Mouse (Mus musculus) stomach, embryonic 14.5 days (tissue): ENCODE measurements around the gene Etnk1. TPM values are rescaled to one million over a fixed set of nuclear protein-coding genes. Genes with fewer than 3 reads are reported as not detected.
A peak's percentile ranks its signal among the peaks of the same experiment; 100 is the strongest.

ENCODE experiments used
- ATAC-seq: fragments of 200-750 bp; cut with Nextera tagmentation; 2 replicates; pipeline ENCODE4 v1.8.0; 2017; ENCODE audit warnings: low read depth, moderate TSS enrichment; ENCODE audit not compliant: insufficient number of reproducible peaks, insufficient read depth, low FRiP score
- H3K27ac ChIP-seq: fragments of 300-500 bp; sonication (generic); 2 replicates; pipeline ENCODE4 v1.5.1; 2014; ENCODE audit warnings: mild to moderate bottlenecking, low read length, moderate library complexity, mixed read lengths
- H3K27me3 ChIP-seq: fragments of 300-500 bp; sonication (generic); 2 replicates; pipeline ENCODE4 v1.6.1; 2014; ENCODE audit warnings: low read length, control low read depth, mixed read lengths; ENCODE audit not compliant: control insufficient read depth, insufficient read depth
- H3K36me3 ChIP-seq: fragments of 300-500 bp; sonication (generic); 2 replicates; pipeline ENCODE4 v1.6.1; 2014; ENCODE audit warnings: mild to moderate bottlenecking, control low read depth, low read length, moderate library complexity, mixed read lengths; ENCODE audit not compliant: control insufficient read depth, insufficient read depth
- H3K4me1 ChIP-seq: fragments of 300-500 bp; sonication (generic); 2 replicates; pipeline ENCODE4 v1.6.1; 2014; ENCODE audit warnings: low read length, control low read depth, mixed read lengths; ENCODE audit not compliant: control insufficient read depth, insufficient read depth
- H3K4me2 ChIP-seq: fragments of 300-500 bp; sonication (generic); replicated peaks from 2 replicates; pipeline ENCODE4 v1.6.1; 2014; ENCODE audit warnings: low read depth, low read length, control low read depth
- H3K4me3 ChIP-seq: fragments of 300-500 bp; sonication (generic); 2 replicates; pipeline ENCODE4 v1.5.1; 2014; ENCODE audit warnings: low read depth, low read length, control low read depth
- H3K9ac ChIP-seq: fragments of 300-500 bp; sonication (generic); replicated peaks from 2 replicates; pipeline ENCODE4 v1.6.1; 2014; ENCODE audit warnings: low read depth, mild to moderate bottlenecking, control low read depth, low read length, moderate library complexity, mixed read lengths
- H3K9me3 ChIP-seq: fragments of 300-500 bp; sonication (generic); 2 replicates; pipeline ENCODE4 v1.6.1; 2016; ENCODE audit warnings: low read depth, low read length, control low read depth; ENCODE audit not compliant: control insufficient read depth
- WGBS: fragments of 180-500 bp; shearing (Covaris S2); extraction: QIAGEN DNeasy Blood & Tissue Kit; methylation state at CpG from one replicate; pipeline ENCODE4 v1.1.7; 2014; 5-methylcytosine and 5-hydroxymethylcytosine counted together
- polyA plus RNA-seq: library from polyadenylated mRNA; unstranded; fragments of >200 nt; fragmentation: Nextera tagmentation; extraction: Ambion mirVana; gene quantifications from 2 replicates; pipeline ENCODE4 v1.2.1, GENCODE M21; 2014

The Etnk1 gene
- polyA plus RNA-seq, 1 experiment from 2014 or later = 24.2 TPM

DNA sequence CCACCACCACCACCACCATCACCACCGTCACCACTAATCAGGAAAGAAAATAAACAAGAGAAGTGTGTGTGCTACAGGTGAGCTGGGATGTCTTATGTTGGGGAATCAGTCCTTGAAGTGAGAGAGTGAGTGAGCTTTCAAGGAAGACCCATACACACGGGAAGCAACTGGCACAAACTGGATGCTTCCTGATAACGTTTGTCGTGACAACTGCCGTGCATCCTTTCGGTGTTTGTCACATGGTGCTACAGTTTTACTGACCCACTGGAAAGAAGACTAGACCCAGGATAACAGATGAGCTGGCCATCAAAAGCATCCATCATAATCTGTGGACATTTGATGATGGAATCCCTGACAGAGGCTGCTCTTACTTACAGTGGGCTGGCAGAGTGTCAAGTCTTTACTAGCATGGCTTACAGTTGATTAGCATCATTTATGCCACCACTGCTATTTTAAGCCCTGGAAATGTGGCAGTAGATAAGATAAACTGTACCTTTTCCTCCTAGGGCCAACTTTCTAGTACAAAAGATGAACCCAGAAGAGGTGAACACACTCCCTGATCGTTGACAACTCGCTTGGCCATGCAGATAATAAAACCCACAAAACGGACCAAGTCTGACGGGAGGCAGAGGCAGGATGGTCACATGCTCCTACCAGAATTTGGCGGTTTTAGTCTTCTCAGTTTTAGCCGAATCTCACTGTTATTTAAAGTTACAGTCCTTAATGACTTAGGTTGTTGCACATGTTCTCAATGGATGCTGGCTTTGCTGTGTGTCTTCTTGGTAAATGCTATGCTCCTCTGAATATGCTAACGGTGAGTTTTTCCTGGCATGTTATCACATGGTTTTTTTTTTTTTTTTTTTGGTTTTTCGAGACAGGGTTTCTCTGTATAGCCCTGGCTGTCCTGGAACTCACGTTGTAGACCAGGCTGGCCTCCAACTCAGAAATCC is 2.8 kb upstream of the Etnk1 start:
- WGBS = 84% methylated on average over 15 of the region's 15 CpGs
- Histone ChIP-seq H3K9me3 (no peaks in the 10 kb centered on the region), H3K27ac (no peak overlapping the region), H3K4me3 (no peak overlapping the region), H3K9ac (no peak overlapping the region), H3K27me3 (no peaks in the 10 kb centered on the region), H3K36me3 (no peaks in the 10 kb centered on the region), H3K4me2 (no peak overlapping the region), H3K4me1 (peaks cover 5% of the 10 kb centered on the region; the same call in 1 of the 2 replicates)
- no peak for ATAC-seq

DNA sequence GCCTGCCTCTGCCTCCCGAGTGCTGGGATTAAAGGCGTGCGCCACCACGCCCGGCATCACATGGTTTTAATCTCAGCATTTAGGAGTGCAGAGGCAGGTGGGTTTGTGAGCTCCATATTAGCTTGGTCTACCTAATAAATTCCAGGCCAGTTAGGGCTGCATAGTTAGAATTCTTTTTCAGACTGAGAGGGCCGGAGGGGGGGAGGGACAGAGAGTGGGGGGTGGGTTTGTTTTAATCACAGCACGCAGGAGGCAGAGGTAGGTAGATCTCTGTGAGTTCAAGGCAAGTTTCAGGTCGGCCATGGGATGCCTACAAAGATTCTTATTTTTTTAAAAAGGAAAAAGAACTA is 2.1 kb upstream of the Etnk1 start:
- Histone ChIP-seq H3K4me3 (no peak overlapping the region), H3K27me3 (no peaks in the 10 kb centered on the region), H3K9ac (no peak overlapping the region), H3K4me2 (no peak overlapping the region), H3K4me1 (peaks cover 10% of the 10 kb centered on the region; the same call in 1 of the 2 replicates), H3K9me3 (no peaks in the 10 kb centered on the region), H3K27ac (no peak overlapping the region), H3K36me3 (no peaks in the 10 kb centered on the region)
- no peak for ATAC-seq
- 78% methylated on average over 8 of the region's 8 CpGs for WGBS

DNA sequence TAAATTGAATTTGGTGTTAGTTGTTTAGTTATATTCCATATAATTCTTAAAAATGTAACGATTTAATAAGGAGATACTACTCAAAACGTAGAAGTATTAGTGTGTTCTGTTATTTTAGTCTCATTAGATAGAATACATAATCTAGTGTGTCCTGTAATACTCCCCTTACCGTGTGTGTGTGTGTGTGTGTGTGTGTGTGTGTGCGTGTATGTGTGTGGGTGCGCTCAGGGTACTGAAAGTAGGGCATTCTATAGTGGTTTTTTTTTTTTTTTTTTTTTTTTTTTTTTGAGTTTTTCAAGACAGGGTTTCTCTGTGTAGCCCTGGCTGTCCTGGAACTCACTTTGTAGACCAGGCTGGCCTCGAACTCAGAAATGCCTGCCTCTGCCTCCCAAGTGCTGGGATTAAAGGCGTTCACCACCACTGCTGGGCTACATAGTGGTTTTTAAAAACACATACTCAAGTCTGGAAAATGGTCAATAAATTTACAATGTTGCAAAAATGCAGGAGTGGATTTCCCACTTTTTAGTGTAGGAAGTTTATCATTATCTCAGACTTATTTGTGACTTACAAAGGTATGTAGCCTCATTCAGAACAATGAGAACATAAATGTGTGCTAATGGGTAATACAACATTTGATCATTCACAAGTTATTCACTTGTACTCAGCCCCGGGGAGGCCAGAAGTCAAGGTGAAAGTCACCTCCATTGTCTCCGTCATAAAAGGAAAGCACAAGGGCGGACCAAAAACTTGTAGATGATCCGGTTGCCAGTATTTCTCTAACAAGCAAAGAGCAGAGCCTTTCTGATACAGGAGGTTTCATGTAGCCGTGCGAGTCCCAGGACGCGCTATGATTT is 1.4 kb upstream of the Etnk1 start:
- Histone ChIP-seq H3K36me3 (no peaks in the 10 kb centered on the region), H3K27ac (no peak overlapping the region), H3K4me2 (peak overlapping the region; percentile 62), H3K27me3 (no peaks in the 10 kb centered on the region), H3K9me3 (no peaks in the 10 kb centered on the region), H3K4me3 (peak overlapping the region; percentile 87; the same call in 1 of the 2 replicates), H3K9ac (no peak overlapping the region), H3K4me1 (peaks cover 10% of the 10 kb centered on the region; the same call in 1 of the 2 replicates)
- 60% methylated on average over 15 of the region's 15 CpGs for WGBS
- no peak for ATAC-seq

DNA sequence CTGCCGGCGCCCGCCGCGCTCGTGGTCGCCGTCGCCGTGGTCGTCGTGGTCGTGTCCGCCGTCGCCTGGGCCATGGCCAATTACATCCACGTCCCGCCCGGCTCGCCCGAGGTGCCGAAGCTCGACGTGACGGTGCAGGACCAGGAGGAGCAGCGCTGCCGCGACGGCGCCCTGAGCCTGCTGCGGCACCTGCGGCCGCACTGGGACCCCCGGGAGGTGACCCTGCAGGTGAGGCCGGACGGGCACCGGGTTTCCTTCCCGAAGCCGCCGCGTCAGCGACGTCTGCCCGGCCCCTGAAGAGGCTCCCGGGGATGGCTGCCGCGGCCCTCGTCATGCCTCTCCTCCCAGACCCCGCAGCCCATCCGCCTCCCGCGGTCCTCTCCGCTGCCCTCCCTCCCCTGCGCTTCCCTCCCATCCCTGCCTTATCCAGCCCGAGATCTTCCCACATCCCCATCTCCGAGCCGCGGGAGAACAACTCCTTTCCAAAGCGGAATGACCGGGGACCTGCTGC is 443 bp downstream of the Etnk1 start:
- peak overlapping the region; percentile 87 for H3K4me3 ChIP-seq
- peak overlapping the region; percentile 78 for H3K9ac ChIP-seq
- H3K27ac ChIP-seq = peak overlapping the region; percentile 90
- peak; percentile 56 for ATAC-seq
- peaks cover 10% of the 10 kb centered on the region; the same call in 1 of the 2 replicates for H3K4me1 ChIP-seq
- H3K36me3 ChIP-seq = no peaks in the 10 kb centered on the region
- H3K27me3 ChIP-seq = no peaks in the 10 kb centered on the region
- whole genome bisulfite sequencing = 0% methylated on average over 49 of the region's 60 CpGs
- peak overlapping the region; percentile 62 for H3K4me2 ChIP-seq
- no peaks in the 10 kb centered on the region for H3K9me3 ChIP-seq

DNA sequence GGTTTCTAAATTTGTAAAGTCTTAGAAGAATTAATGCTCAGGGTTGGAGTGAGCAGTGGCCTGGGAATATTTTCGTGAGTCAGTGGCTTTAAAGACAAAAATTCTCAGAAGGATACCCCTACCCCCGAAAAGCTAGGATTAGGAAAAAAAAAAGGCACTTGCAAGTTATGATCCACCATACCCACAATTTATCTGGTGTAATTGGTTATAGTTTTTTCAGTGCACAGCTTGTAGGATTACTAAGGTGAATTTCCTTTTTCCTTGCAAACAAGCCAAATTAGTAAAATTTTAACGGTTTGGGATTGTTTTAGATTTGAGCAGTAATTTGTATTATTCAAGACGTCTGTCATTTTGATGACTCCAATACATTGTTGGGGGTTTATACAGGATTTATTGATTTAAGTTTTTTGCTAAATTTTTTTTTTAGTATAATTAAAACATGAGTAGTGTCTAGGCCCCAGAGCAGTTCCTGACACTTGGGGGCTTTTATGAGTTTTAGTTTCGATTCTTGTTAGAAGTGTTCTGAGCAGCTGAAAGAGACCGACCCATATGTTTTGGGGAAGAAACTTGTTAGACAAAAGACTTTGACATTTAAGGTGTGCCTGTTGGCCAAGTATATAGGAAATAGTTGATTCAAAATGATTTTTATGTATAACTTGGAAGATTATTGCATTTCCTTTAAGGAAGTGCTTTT is 1.1 kb downstream of the Etnk1 start:
- Histone ChIP-seq H3K27ac (no peak overlapping the region; the same call in 1 of the 2 replicates), H3K27me3 (no peaks in the 10 kb centered on the region), H3K36me3 (peaks cover 4% of the 10 kb centered on the region; the same call in 1 of the 2 replicates), H3K9ac (peak overlapping the region; percentile 78), H3K9me3 (no peaks in the 10 kb centered on the region), H3K4me3 (peak overlapping the region; percentile 87), H3K4me2 (peak overlapping the region; percentile 62), H3K4me1 (peaks cover 10% of the 10 kb centered on the region; the same call in 1 of the 2 replicates)
- WGBS = 32% methylated on average over 6 of the region's 6 CpGs
- ATAC-seq = no peak

DNA sequence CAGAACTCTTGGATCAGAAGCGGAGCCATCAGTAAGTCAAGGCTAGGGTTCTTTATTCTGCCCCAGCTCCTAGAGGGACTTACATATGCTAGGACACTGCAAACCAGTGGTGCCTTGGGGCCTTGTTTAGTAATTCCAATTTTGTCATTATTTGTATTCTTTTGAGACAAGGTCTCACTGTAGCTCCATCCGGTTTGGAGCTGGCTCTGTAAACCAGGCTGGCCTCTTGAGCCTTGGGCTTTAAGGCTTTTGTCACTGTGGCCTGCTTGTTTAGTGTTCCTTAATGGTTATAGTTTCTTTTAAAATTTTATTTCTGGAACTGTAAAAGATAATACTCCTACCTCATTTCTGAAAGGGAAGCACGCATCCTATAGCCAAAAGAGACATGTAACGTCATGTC is 2.4 kb downstream of the Etnk1 start:
- Histone ChIP-seq H3K27ac (no peak overlapping the region), H3K4me1 (peaks cover 10% of the 10 kb centered on the region; the same call in 1 of the 2 replicates), H3K9ac (no peak overlapping the region), H3K27me3 (no peaks in the 10 kb centered on the region), H3K36me3 (peaks cover 6% of the 10 kb centered on the region; the same call in 1 of the 2 replicates), H3K4me2 (0 out of 2 replicates have a peak overlapping the region, but pooled peaks have one; percentile 62), H3K4me3 (no peak overlapping the region), H3K9me3 (no peaks in the 10 kb centered on the region)
- WGBS = 78% methylated on average over 4 of the region's 4 CpGs
- no peak for ATAC-seq

DNA sequence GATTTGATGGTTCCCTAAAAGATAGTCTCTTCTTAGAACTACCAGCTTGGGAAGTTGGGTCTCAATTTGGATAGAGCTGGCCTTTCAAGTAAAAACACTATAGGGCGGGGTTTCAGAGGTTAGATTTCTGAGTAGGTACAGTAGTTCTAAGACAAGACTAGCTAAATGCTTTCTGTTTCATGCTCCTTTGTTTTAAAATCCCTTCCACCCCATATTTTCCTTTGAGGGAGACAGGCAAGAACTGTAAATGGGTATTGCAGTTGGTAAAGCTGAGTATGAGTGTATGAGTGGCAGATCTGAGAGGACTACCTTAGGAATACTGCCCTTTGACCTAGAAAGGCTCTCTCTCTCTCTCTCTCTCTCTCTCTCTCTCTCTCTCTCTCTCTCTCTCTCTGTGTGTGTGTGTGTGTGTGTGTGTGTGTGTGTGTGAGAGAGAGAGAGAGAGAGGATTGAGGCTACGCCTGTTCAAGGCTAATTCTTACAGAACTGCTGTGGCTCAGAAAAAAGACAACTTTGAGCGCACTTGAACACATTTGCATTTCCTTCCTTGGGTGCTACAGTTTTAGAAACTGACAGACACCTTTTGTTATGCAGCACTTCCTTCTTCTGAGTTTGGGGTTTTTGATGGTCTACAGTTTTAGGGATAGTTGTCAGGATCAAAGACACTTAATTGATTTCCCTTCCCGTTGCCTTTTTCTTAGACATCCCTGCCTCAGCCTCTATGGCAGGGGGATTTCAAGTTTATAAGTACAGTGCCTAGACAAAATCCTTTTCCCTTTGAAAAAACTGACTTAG is 3.3 kb downstream of the Etnk1 start:
- Histone ChIP-seq H3K4me1 (peaks cover 16% of the 10 kb centered on the region; the same call in 1 of the 2 replicates), H3K4me3 (no peak overlapping the region), H3K9me3 (no peaks in the 10 kb centered on the region), H3K9ac (no peak overlapping the region), H3K36me3 (peaks cover 6% of the 10 kb centered on the region; the same call in 1 of the 2 replicates), H3K27ac (no peak overlapping the region), H3K4me2 (no peak overlapping the region), H3K27me3 (no peaks in the 10 kb centered on the region)
- no peak for ATAC-seq
- WGBS = 84% methylated on average over 4 of the region's 4 CpGs
